Mouse (Mus musculus) hindbrain, embryonic 13.5 days (tissue): Measurements from ENCODE around the gene Paqr9. TPM values are rescaled to one million over a fixed set of nuclear protein-coding genes. Genes with fewer than 3 reads are reported as not detected.

Experiments used
- ATAC-seq: fragments of 200-750 bp; cut with Nextera tagmentation; 2 replicates; pipeline ENCODE4 v1.8.0; 2017; ENCODE audit warnings: moderate TSS enrichment; ENCODE audit not compliant: low FRiP score
- H3K27ac ChIP-seq: fragments of 300-500 bp; sonication (generic); 2 replicates; pipeline ENCODE4 v1.5.1; 2015; ENCODE audit warnings: inconsistent platforms, mild to moderate bottlenecking, moderate library complexity
- H3K27me3 ChIP-seq: fragments of 300-500 bp; sonication (generic); 2 replicates; pipeline ENCODE4 v1.6.1; 2015; ENCODE audit warnings: mild to moderate bottlenecking, inconsistent platforms
- H3K36me3 ChIP-seq: fragments of 300-500 bp; sonication (generic); 2 replicates; pipeline ENCODE4 v1.6.1; 2015; ENCODE audit warnings: mild to moderate bottlenecking, inconsistent platforms
- H3K4me1 ChIP-seq: fragments of 300-500 bp; sonication (generic); replicated peaks from 2 replicates; pipeline ENCODE4 v1.6.1; 2015; ENCODE audit warnings: inconsistent platforms
- H3K4me2 ChIP-seq: fragments of 300-500 bp; sonication (generic); 2 replicates; pipeline ENCODE4 v1.6.1; 2015; ENCODE audit warnings: inconsistent platforms, mild to moderate bottlenecking, moderate library complexity
- H3K4me3 ChIP-seq: fragments of 300-500 bp; sonication (generic); 2 replicates; pipeline ENCODE4 v1.5.1; 2015; ENCODE audit warnings: mild to moderate bottlenecking, inconsistent platforms
- H3K9ac ChIP-seq: fragments of 300-500 bp; sonication (generic); 2 replicates; pipeline ENCODE4 v1.6.1; 2015; ENCODE audit warnings: mild to moderate bottlenecking, inconsistent platforms
- H3K9me3 ChIP-seq: fragments of 300-500 bp; sonication (generic); 2 replicates; pipeline ENCODE4 v1.6.1; 2016; ENCODE audit warnings: inconsistent platforms
- WGBS: fragments of 180-500 bp; shearing (Covaris S2); methylation state at CpG from one replicate; pipeline ENCODE4 v1.1.7; 2015; 5-methylcytosine and 5-hydroxymethylcytosine counted together
- polyA plus RNA-seq: library from polyadenylated mRNA; unstranded; fragments of >200 nt; fragmentation: Nextera tagmentation; extraction: Ambion mirVana; gene quantifications from 2 replicates; pipeline ENCODE4 v1.2.1, GENCODE M21; 2015

Gene Paqr9
- polyA plus RNA-seq, 1 experiment from 2014 or later: 3.1 TPM

DNA sequence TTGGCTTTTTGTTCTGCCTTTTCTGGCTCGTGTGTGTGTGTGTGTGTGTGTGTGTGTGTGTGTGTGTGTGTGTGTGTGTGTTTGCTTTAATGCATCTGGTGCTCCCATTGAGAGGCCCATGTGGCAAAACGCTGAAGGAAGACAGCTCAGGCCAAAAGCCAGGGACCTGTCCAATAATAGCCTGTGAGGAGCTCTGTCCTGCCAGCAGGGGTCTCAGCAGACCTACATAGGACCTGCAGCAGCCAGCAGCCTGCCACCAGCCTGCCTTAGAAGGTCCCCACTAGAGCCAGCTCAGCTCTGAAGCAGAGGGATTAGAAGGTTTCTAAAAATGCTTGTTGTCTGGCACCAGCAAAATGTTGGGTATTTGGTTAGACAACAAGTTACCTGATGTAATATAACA, 33.5 kb upstream of the Paqr9 start:
- Histone ChIP-seq H3K9me3 (no peaks in the 10 kb centered on the region), H3K4me3 (no peak overlapping the region), H3K4me1 (no peaks in the 10 kb centered on the region), H3K27me3 (no peaks in the 10 kb centered on the region), H3K27ac (no peak overlapping the region), H3K36me3 (no peaks in the 10 kb centered on the region), H3K9ac (no peak overlapping the region), H3K4me2 (no peak overlapping the region)
- 9% methylated on average over 2 of the region's 2 CpGs for whole genome bisulfite sequencing
- ATAC-seq: peak; percentile 76; the same call in 1 of the 2 replicates

DNA sequence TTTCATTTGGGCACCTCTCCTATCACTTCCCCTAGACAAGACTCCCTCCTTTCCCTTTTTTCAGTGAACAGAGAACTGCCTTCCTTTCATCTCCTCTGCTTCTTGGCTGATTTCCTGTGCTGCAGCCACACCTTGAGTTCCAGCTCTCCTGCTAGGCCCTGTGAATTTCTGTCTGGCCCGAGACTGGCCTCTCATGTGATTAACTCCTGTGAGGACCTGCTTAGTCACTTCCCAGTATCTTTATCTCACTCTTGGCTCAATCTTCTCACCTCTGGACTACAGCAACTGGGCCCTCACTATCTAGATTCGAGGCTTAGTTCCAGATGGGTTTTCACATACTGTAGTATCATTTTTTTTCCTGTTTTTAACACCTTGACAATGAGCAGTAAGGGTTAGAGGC, 31.8 kb upstream of the Paqr9 start:
- ATAC-seq: no peak
- WGBS: 74% methylated on average over 2 of the region's 2 CpGs
- Histone ChIP-seq H3K4me1 (no peaks in the 10 kb centered on the region), H3K9ac (no peak overlapping the region), H3K4me3 (no peak overlapping the region), H3K27ac (no peak overlapping the region), H3K27me3 (no peaks in the 10 kb centered on the region), H3K9me3 (no peaks in the 10 kb centered on the region), H3K4me2 (no peak overlapping the region), H3K36me3 (no peaks in the 10 kb centered on the region)

GRCm38 (mm10) chr9:95531144-95531543, 28.3 kb upstream of the Paqr9 start:
- Histone ChIP-seq H3K4me3 (no peak overlapping the region), H3K9ac (no peak overlapping the region), H3K4me2 (no peak overlapping the region), H3K27ac (no peak overlapping the region), H3K27me3 (no peaks in the 10 kb centered on the region), H3K9me3 (no peaks in the 10 kb centered on the region), H3K4me1 (no peaks in the 10 kb centered on the region), H3K36me3 (no peaks in the 10 kb centered on the region)
- WGBS: 50% methylated on average over 3 of the region's 3 CpGs
- ATAC-seq: no peak

DNA sequence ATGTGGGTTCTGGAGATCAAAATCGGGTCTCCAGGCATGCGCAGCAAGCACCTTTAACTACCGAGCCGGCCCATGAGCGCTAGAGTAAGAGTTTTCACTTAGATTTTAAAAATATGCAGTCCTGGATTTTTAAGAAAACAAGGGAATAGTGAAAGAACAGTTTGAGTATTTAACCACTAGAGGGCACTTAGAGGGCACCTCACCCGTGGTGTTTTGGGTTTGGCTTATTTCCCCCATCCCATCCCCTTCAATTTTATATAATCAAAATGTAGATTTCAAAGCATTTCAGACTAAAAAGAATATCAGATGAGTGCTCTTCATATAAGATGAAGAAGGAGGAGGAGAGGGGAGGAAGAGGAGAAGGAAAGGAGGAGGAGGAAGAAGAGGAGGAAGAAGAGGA, 25.6 kb upstream of the Paqr9 start:
- Histone ChIP-seq H3K4me2 (no peak overlapping the region), H3K9ac (no peak overlapping the region), H3K4me3 (no peak overlapping the region), H3K36me3 (no peaks in the 10 kb centered on the region), H3K27me3 (no peaks in the 10 kb centered on the region), H3K4me1 (no peaks in the 10 kb centered on the region), H3K27ac (no peak overlapping the region), H3K9me3 (no peaks in the 10 kb centered on the region)
- WGBS: 52% methylated on average over 6 of the region's 6 CpGs
- no peak for ATAC-seq

- 73% methylated on average over 2 of the region's 2 CpGs for WGBS
These were observed 20.2 kb upstream of the Paqr9 start for GRCm38 (mm10) chr9:95539176-95539800.

GRCm38 (mm10) chr9:95540487-95540886, 19.0 kb upstream of the Paqr9 start:
- no peak overlapping the region for H3K27ac ChIP-seq
- WGBS: 63% methylated on average over 4 of the region's 4 CpGs
- no peak overlapping the region for H3K4me3 ChIP-seq
- H3K4me2 ChIP-seq: no peak overlapping the region
- H3K36me3 ChIP-seq: no peaks in the 10 kb centered on the region
- H3K27me3 ChIP-seq: no peaks in the 10 kb centered on the region
- no peak for ATAC-seq
- H3K9me3 ChIP-seq: no peaks in the 10 kb centered on the region
- H3K9ac ChIP-seq: no peak overlapping the region
- peaks cover 5% of the 10 kb centered on the region; the same call in 1 of the 2 replicates for H3K4me1 ChIP-seq

More at GRCm38 (mm10) chr9:95539176-95539800, 20.2 kb upstream of the Paqr9 start:
- no peaks in the 10 kb centered on the region for H3K36me3 ChIP-seq
- H3K4me1 ChIP-seq: peaks cover 5% of the 10 kb centered on the region; the same call in 1 of the 2 replicates
- ATAC-seq: no peak
- no peak overlapping the region for H3K27ac ChIP-seq
- no peaks in the 10 kb centered on the region for H3K27me3 ChIP-seq
- no peak overlapping the region for H3K9ac ChIP-seq
- H3K9me3 ChIP-seq: no peaks in the 10 kb centered on the region
- H3K4me2 ChIP-seq: no peak overlapping the region
- no peak overlapping the region for H3K4me3 ChIP-seq

GRCm38 (mm10) chr9:95541208-95541607, 18.2 kb upstream of the Paqr9 start:
- Histone ChIP-seq H3K36me3 (no peaks in the 10 kb centered on the region), H3K9ac (no peak overlapping the region), H3K4me2 (no peak overlapping the region), H3K4me3 (no peak overlapping the region), H3K27ac (no peak overlapping the region), H3K9me3 (no peaks in the 10 kb centered on the region), H3K4me1 (peaks cover 5% of the 10 kb centered on the region; the same call in 1 of the 2 replicates), H3K27me3 (no peaks in the 10 kb centered on the region)
- no peak for ATAC-seq

DNA sequence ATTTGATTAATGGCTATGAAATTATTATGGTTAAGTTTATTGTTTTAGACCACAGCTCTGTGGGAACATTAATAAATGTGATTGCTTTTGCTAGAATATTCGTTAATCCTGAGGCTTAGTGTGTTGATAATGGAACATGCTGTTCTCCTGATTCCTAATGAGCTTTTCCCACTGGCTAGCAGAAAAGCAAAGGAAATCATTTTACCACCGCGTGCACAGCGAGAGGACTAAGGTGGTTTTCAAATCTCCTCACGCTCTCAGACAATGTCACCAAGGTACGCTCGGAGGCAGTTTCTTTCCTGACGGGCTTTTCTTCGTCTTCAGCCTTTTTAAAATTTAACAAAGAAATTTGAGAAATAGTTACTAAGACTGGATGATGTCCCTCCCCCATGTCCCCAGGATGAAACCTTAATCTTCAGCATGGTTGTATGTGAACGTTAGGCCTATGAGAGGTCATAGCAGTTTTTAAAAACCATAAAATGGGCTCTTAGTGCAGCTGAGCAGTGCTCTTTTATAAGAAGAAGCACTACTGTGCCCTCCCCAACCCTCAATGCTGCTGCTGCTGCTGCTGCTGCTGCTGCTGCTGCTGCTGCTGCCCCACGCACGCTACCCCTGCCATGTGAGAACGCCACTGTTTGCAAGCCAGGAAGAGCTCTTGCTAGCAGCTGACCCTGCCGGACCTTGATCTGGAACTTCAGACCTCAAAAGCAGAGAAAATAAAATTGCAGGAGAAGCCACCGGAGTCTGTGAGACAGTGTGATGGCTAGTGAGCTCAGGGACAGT, 17.6 kb upstream of the Paqr9 start:
- ATAC-seq: no peak
- peak overlapping the region; percentile 69 for H3K27ac ChIP-seq
- no peaks in the 10 kb centered on the region for H3K36me3 ChIP-seq
- H3K4me1 ChIP-seq: peaks cover 5% of the 10 kb centered on the region; the same call in 1 of the 2 replicates
- no peak overlapping the region for H3K4me2 ChIP-seq
- 73% methylated on average over 15 of the region's 15 CpGs for WGBS
- H3K27me3 ChIP-seq: no peaks in the 10 kb centered on the region
- no peak overlapping the region for H3K4me3 ChIP-seq
- H3K9me3 ChIP-seq: no peaks in the 10 kb centered on the region
- peak overlapping the region; percentile 47 for H3K9ac ChIP-seq

DNA sequence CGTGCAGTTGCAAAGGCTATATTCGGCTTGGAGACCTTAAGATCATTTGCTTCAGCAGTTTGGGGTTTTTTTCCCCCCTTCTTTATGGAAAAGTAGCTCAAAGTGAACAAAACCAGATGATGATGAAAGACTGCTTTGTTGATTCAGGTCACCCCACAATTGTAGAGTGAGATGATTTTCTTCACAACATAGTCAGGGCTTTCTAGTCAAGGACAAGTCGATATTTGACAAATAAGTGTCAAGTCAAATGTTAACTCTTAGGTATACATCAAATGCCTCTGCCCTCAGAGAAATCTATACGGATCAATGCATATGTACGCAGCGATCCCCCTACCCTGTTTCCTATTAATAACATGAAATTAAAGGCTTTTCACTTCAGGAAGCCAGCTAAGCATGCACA, 17.0 kb upstream of the Paqr9 start:
- peak overlapping the region; percentile 47 for H3K9ac ChIP-seq
- peaks cover 5% of the 10 kb centered on the region; the same call in 1 of the 2 replicates for H3K4me1 ChIP-seq
- H3K27me3 ChIP-seq: no peaks in the 10 kb centered on the region
- WGBS: 84% methylated on average over 6 of the region's 6 CpGs
- no peak overlapping the region for H3K4me3 ChIP-seq
- no peak for ATAC-seq
- H3K4me2 ChIP-seq: no peak overlapping the region
- H3K36me3 ChIP-seq: no peaks in the 10 kb centered on the region
- no peaks in the 10 kb centered on the region for H3K9me3 ChIP-seq
- H3K27ac ChIP-seq: peak overlapping the region; percentile 69

- H3K27ac ChIP-seq: no peak overlapping the region
- H3K27me3 ChIP-seq: no peaks in the 10 kb centered on the region
- peaks cover 5% of the 10 kb centered on the region; the same call in 1 of the 2 replicates for H3K4me1 ChIP-seq
- WGBS: 88% methylated on average over 4 of the region's 4 CpGs
- H3K9ac ChIP-seq: no peak overlapping the region
- H3K4me3 ChIP-seq: no peak overlapping the region
- no peaks in the 10 kb centered on the region for H3K9me3 ChIP-seq
- H3K4me2 ChIP-seq: no peak overlapping the region
- no peak for ATAC-seq
- H3K36me3 ChIP-seq: no peaks in the 10 kb centered on the region
These were observed 14.9 kb upstream of the Paqr9 start for GRCm38 (mm10) chr9:95544598-95544997.

DNA sequence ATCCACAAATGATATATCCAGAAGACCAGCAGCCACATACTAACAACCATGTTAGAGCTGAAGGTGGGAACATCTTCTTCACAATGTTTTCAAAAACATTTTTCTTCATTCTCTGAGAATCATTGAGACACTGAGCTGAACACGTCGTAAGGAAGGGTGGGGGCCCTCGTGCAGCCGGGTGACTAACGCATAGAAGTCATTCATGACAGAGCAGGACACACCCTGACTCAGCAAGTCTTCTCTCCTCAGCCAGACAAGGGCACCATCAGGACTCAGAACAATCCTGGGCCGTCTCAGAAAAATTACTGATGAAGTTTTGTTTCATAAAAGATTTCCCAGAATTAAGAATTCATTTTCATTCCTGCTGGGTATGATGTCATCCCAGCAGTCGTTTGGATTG, 12.8 kb upstream of the Paqr9 start:
- Histone ChIP-seq H3K4me3 (no peak overlapping the region), H3K9me3 (no peaks in the 10 kb centered on the region), H3K27ac (no peak overlapping the region), H3K4me1 (peaks cover 5% of the 10 kb centered on the region; the same call in 1 of the 2 replicates), H3K36me3 (no peaks in the 10 kb centered on the region), H3K27me3 (no peaks in the 10 kb centered on the region), H3K9ac (no peak overlapping the region), H3K4me2 (no peak overlapping the region)
- no peak for ATAC-seq
- WGBS: 65% methylated on average over 7 of the region's 7 CpGs

DNA sequence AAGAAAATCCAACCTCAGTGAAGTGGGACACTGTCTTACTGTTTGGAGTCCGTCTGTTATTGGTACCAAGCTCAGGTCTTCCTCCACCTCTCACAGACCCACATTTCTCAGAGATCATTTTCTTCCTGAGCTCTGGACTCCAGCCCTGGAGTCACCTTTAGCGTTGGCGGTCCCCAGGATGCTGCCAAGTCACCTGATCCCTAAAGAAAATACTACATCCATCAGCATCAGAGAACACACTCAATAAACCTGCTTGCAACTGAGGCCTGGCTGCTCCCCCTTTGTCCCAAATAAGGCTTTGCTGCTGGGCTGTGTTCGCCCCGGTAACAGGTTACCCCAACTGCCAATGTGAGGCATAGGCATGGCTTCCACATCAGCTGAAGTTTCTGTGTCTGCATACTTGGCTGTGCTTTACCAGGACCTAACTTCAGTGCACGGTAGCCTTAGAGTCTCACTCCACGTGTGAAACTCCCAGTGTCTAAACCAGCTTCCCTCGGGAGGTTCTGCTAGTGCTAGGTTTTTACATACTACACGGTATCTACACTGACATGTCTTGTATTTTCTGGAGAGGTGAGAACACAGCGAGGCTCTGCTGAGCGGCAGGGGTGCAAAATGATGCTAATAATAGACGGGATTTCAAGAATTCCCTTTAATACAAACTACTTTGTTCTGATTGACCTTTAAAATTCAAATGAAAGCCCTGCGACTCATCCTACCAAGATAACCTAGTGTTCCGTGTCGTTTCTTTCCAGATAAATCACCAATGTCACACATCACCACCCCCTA, 9.6 kb upstream of the Paqr9 start:
- Histone ChIP-seq H3K36me3 (no peaks in the 10 kb centered on the region), H3K9me3 (no peaks in the 10 kb centered on the region), H3K4me2 (no peak overlapping the region), H3K4me3 (no peak overlapping the region), H3K4me1 (no peaks in the 10 kb centered on the region), H3K27me3 (0 out of 2 replicates have a peak, but pooled peaks cover 3% of the 10 kb centered on the region), H3K27ac (no peak overlapping the region), H3K9ac (no peak overlapping the region)
- 60% methylated on average over 15 of the region's 15 CpGs for WGBS
- no peak for ATAC-seq
